Mouse (Mus musculus) liver, embryonic 13.5 days (tissue): Measurements from ENCODE around the gene Havcr2. TPM values are rescaled to one million over a fixed set of nuclear protein-coding genes. Genes with fewer than 3 reads are reported as not detected.

Experiments used
- ATAC-seq: fragments of 200-750 bp; cut with Nextera tagmentation; 2 replicates; pipeline ENCODE4 v1.8.0; 2017; ENCODE audit warnings: low read depth, mild to moderate bottlenecking, moderate number of reproducible peaks, moderate library complexity
- DNase-seq: peaks from one replicate; pipeline ENCODE4 v3.0.0; 2022
- H3K27ac ChIP-seq: fragments of 300-500 bp; sonication (generic); 2 replicates; pipeline ENCODE4 v1.5.1; 2015; ENCODE audit warnings: moderate library complexity, mild to moderate bottlenecking, inconsistent platforms
- H3K27me3 ChIP-seq: fragments of 300-500 bp; sonication (generic); 2 replicates; pipeline ENCODE4 v1.6.1; 2015; ENCODE audit warnings: mild to moderate bottlenecking, inconsistent platforms
- H3K36me3 ChIP-seq: fragments of 300-500 bp; sonication (generic); 2 replicates; pipeline ENCODE4 v1.6.1; 2015; ENCODE audit warnings: mild to moderate bottlenecking, inconsistent platforms
- H3K4me1 ChIP-seq: fragments of 300-500 bp; sonication (generic); replicated peaks from 2 replicates; pipeline ENCODE4 v1.6.1; 2015; ENCODE audit warnings: inconsistent platforms
- H3K4me2 ChIP-seq: fragments of 300-500 bp; sonication (generic); 2 replicates; pipeline ENCODE4 v1.6.1; 2015; ENCODE audit warnings: inconsistent platforms, mild to moderate bottlenecking, moderate library complexity
- H3K4me3 ChIP-seq: fragments of 300-500 bp; sonication (generic); replicated peaks from 2 replicates; pipeline ENCODE4 v1.5.1; 2015; ENCODE audit warnings: mild to moderate bottlenecking, inconsistent platforms
- H3K9ac ChIP-seq: fragments of 300-500 bp; sonication (generic); 2 replicates; pipeline ENCODE4 v1.6.1; 2015; ENCODE audit warnings: mild to moderate bottlenecking, inconsistent platforms
- H3K9me3 ChIP-seq: fragments of 300-500 bp; sonication (generic); replicated peaks from 2 replicates; pipeline ENCODE4 v1.6.1; 2016; ENCODE audit warnings: inconsistent platforms
- WGBS: fragments of 180-500 bp; shearing (Covaris S2); methylation state at CpG from one replicate; pipeline ENCODE4 v1.1.7; 2015; ENCODE audit not compliant: insufficient replicate concordance; 5-methylcytosine and 5-hydroxymethylcytosine counted together
- polyA plus RNA-seq: library from polyadenylated mRNA; unstranded; fragments of >200 nt; fragmentation: Nextera tagmentation; extraction: Ambion mirVana; gene quantifications from 2 replicates; pipeline ENCODE4 v1.2.1, GENCODE M21; 2015

The Havcr2 gene
- polyA plus RNA-seq, 1 experiment from 2014 or later, result 0.09 TPM

DNA sequence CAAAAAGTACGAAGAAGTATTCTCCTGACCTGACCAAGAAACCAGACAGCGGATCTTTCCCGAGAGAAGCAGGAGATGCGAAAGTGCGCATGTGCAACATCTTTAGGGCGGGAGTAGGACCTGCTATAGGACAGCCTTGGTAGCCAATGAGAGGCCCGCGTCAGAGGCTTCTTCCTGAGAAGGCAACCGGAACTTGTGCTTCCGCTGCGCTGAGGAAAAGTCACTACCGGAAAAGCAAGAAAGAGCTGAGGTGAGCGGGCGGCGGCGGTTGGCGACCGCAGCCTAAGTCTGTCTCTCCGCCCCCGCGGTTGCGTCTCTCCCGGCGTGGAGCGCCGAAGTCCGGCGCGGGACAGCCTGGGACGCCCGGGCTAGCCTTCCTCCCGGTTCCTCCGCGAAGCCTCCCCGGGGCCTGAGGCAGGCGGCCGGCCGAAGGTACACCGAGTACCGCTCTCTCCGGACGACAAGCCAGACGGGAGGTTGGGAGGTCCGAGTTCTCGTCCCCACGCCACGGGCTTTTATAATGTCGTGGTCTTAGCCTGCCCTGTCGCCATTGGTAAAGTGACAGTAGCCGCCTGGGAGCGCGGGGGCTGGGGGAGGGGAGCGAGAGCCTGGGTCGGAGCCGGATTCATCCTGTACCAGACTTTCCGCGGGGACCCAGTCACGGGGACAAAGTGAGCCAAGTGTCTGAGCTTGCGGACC lies 17.8 kb upstream of the Havcr2 start, which contains the start of gene Med7:
Gene Med7 (plus strand): TSS at position 166 of the 699 bp plus-strand sequence.
- Histone ChIP-seq H3K4me2 (peak within 1 kb of the TSS; percentile 74), H3K36me3 (peaks cover 22% of the 10 kb centered on the region), H3K9ac (peak within 1 kb of the TSS; percentile 97), H3K27me3 (no peaks in the 10 kb centered on the region), H3K4me3 (peak within 1 kb of the TSS; percentile 90), H3K9me3 (no peaks in the 10 kb centered on the region), H3K27ac (peak within 1 kb of the TSS; percentile 98), H3K4me1 (peaks cover 59% of the 10 kb centered on the region)
- peak; percentile 94 for ATAC-seq
- WGBS, result 0% methylated on average over 59 of the region's 59 CpGs
- peak; percentile 93 for DNase-seq

DNA sequence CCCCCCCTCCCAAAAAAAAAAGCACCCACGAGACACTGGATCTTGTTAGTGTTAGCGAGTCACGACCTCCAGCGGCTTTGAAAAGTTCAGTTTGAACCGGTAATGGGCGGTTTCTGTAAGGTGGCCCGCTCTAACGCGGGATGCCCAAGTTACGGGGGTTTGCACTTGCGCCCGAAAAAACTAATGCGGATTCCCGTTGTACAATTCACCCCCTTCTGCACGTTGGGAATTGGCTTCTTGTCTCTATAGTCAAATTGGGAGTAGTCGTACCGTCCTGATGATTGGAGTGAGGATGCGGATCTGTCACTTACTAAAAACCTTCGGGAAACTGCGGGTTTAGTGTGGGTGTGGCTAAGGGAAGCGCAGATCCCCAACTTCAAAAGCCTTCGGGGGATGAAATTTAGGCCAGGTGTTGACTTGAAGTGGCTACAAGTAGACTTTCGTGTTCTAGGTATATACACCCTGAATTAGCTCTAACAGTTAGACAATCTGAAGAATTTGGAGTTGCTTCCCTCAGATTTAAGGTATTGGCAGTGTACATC lies 17.2 kb upstream of the Havcr2 start:
- peak overlapping the region; percentile 74 for H3K4me2 ChIP-seq
- peak overlapping the region; percentile 98 for H3K27ac ChIP-seq
- no peaks in the 10 kb centered on the region for H3K27me3 ChIP-seq
- peaks cover 28% of the 10 kb centered on the region for H3K36me3 ChIP-seq
- peaks cover 65% of the 10 kb centered on the region for H3K4me1 ChIP-seq
- peak overlapping the region; percentile 97 for H3K9ac ChIP-seq
- WGBS, result 1% methylated on average over 23 of the region's 23 CpGs
- no peaks in the 10 kb centered on the region for H3K9me3 ChIP-seq
- peak overlapping the region; percentile 90 for H3K4me3 ChIP-seq
- peak; percentile 10 for ATAC-seq
- DNase-seq, result peak; percentile 56

DNA sequence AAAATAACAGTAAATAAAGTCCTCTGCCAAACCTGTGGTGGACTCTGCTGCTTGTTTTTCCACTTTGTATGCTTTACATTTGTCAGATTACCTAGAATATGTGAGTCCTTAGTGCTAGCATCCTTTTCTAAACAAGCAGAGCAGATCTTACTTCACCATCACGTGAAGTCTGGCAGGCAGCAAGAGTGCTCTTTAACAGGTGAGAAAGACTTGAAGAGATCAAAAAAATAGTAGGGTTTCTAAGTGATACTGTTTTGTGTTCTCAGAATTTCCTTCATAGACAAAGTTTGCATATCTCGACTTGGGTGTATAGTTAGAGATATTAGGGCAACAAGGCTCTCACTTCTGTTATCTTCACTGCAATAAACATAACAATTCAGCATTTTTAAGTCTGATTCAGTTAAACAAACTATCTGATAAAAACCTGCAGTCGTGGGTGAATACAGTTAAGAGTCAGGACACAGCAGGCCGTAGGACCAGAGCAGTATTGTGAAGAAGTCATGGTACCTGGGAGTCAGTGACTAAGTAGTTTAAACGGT lies 15.7 kb upstream of the Havcr2 start:
- peak overlapping the region; percentile 32 for H3K4me3 ChIP-seq

DNA sequence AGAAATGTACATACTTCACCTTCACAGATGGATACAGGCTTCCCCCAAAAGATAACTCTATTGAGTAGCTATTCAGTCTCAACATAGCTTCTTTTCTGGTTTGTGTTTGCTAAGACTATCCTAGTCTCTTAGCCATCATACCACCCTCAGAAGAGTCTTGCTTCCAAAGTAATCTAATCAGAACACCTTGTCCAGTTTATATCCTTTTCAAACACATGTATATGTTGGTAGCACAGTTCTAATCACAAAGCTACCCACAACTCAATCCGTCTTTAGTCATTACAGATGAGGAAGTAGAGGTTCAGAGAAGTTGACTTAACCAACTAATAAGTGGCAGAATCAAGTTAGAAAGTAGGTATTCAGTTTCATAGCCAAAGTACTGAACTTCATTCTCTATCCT lies 13.0 kb upstream of the Havcr2 start:
- no peak overlapping the region for H3K4me3 ChIP-seq
- H3K36me3 ChIP-seq, result peaks cover 38% of the 10 kb centered on the region
- no peaks in the 10 kb centered on the region for H3K27me3 ChIP-seq
- H3K27ac ChIP-seq, result peak overlapping the region; percentile 40
- H3K9ac ChIP-seq, result no peak overlapping the region
- 18% methylated on average over 1 of the region's 1 CpGs for WGBS
- H3K9me3 ChIP-seq, result no peaks in the 10 kb centered on the region
- ATAC-seq (peak; percentile 55), DNase-seq (no peak)
- H3K4me1 ChIP-seq, result peaks cover 57% of the 10 kb centered on the region
- H3K4me2 ChIP-seq, result peak overlapping the region; percentile 32; the same call in 1 of the 2 replicates

More for the DNA sequence above, 15.7 kb upstream of the Havcr2 start:
- peak overlapping the region; percentile 74 for H3K27ac ChIP-seq
- ATAC-seq (peak; percentile 17; the same call in 1 of the 2 replicates), DNase-seq (no peak)
- peaks cover 79% of the 10 kb centered on the region for H3K4me1 ChIP-seq
- H3K36me3 ChIP-seq, result peaks cover 38% of the 10 kb centered on the region
- H3K9me3 ChIP-seq, result no peaks in the 10 kb centered on the region
- peak overlapping the region; percentile 74 for H3K4me2 ChIP-seq
- peak overlapping the region; percentile 52 for H3K9ac ChIP-seq
- H3K27me3 ChIP-seq, result no peaks in the 10 kb centered on the region
- 28% methylated on average over 5 of the region's 5 CpGs for WGBS

GRCm38 (mm10) chr11:46443152-46443551 lies 11.6 kb upstream of the Havcr2 start:
- Histone ChIP-seq H3K27me3 (no peaks in the 10 kb centered on the region), H3K9ac (no peak overlapping the region), H3K9me3 (no peaks in the 10 kb centered on the region), H3K27ac (no peak overlapping the region), H3K4me2 (no peak overlapping the region), H3K4me1 (peaks cover 56% of the 10 kb centered on the region), H3K4me3 (no peak overlapping the region), H3K36me3 (peaks cover 38% of the 10 kb centered on the region)
- 79% methylated on average over 1 of the region's 1 CpGs for WGBS
- no peak for DNase-seq
- no peak for ATAC-seq

- Histone ChIP-seq H3K27ac (no peak overlapping the region), H3K36me3 (peaks cover 38% of the 10 kb centered on the region), H3K4me2 (no peak overlapping the region), H3K9me3 (no peaks in the 10 kb centered on the region), H3K4me3 (no peak overlapping the region), H3K4me1 (peaks cover 49% of the 10 kb centered on the region), H3K9ac (no peak overlapping the region), H3K27me3 (no peaks in the 10 kb centered on the region)
- DNase-seq, result no peak
- WGBS, result 69% methylated on average over 5 of the region's 5 CpGs
- no peak for ATAC-seq
These were observed 10.8 kb upstream of the Havcr2 start for GRCm38 (mm10) chr11:46443979-46444378.

DNA sequence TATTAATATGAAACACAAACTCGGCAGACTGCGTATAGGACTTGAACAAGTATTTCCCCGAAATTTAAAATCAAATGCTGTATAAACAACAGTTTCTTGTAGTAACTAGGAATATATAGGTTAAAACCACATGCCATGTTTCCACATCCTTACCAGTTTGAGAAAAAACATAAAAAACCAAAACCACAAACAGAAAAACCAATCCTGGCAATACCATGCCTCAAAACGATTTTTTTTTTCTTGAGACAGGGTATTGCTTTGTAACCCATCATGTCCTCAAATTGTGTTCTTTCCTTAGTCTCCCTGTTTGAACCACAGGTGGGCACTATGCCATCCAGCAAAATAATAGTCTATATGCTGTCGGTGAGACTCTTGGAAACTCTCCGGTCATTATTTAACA lies 8.6 kb upstream of the Havcr2 start:
- Histone ChIP-seq H3K4me2 (no peak overlapping the region), H3K27ac (no peak overlapping the region), H3K9ac (no peak overlapping the region), H3K27me3 (no peaks in the 10 kb centered on the region), H3K9me3 (no peaks in the 10 kb centered on the region), H3K36me3 (peaks cover 19% of the 10 kb centered on the region), H3K4me1 (peaks cover 28% of the 10 kb centered on the region), H3K4me3 (no peak overlapping the region)
- DNase-seq (no peak), ATAC-seq (no peak)
- WGBS, result 77% methylated on average over 6 of the region's 6 CpGs

GRCm38 (mm10) chr11:46447644-46448484 lies 6.9 kb upstream of the Havcr2 start:
- H3K4me1 ChIP-seq, result peaks cover 15% of the 10 kb centered on the region
- H3K27me3 ChIP-seq, result no peaks in the 10 kb centered on the region
- H3K4me3 ChIP-seq, result no peak overlapping the region
- no peak overlapping the region for H3K9ac ChIP-seq
- H3K9me3 ChIP-seq, result no peaks in the 10 kb centered on the region
- 29% methylated on average over 13 of the region's 13 CpGs for WGBS
- H3K36me3 ChIP-seq, result peaks cover 10% of the 10 kb centered on the region
- ATAC-seq (no peak), DNase-seq (no peak)
- no peak overlapping the region for H3K27ac ChIP-seq
- H3K4me2 ChIP-seq, result no peak overlapping the region

DNA sequence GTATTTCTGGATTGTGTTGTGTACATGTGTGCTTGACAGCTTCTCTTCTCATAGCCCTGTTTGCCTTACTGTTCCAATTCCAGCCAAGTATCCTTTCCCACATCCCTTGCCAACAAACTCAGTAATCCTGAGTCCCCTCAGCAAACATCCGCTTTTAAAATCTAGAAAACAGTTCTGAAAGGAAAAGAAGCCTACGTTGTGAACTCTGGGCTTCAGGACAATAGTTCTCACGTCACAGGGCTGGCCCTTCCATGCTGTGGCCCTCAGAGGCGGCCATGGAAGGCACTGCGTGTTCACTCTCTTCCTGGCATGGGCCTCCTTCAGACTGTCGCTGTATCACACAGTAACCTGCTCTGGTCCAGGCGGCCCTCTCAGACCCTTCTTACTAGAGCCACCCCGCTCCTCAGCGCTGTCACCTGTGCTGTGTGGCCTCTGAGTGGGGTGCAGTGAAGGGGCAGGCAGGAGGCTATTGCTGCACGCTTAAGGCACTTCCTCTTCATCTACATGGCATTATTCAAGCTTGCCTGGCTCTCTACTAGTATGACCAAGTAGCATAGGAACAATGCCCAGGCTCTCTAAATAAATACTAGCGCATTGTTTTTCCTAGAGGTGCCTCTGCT lies 5.2 kb upstream of the Havcr2 start:
- DNase-seq (no peak), ATAC-seq (no peak)
- H3K4me2 ChIP-seq, result no peak overlapping the region
- H3K27ac ChIP-seq, result no peak overlapping the region
- no peak overlapping the region for H3K4me3 ChIP-seq
- no peaks in the 10 kb centered on the region for H3K36me3 ChIP-seq
- H3K9me3 ChIP-seq, result no peaks in the 10 kb centered on the region
- H3K27me3 ChIP-seq, result no peaks in the 10 kb centered on the region
- no peak overlapping the region for H3K9ac ChIP-seq
- WGBS, result 72% methylated on average over 11 of the region's 11 CpGs
- H3K4me1 ChIP-seq, result peaks cover 12% of the 10 kb centered on the region

DNA sequence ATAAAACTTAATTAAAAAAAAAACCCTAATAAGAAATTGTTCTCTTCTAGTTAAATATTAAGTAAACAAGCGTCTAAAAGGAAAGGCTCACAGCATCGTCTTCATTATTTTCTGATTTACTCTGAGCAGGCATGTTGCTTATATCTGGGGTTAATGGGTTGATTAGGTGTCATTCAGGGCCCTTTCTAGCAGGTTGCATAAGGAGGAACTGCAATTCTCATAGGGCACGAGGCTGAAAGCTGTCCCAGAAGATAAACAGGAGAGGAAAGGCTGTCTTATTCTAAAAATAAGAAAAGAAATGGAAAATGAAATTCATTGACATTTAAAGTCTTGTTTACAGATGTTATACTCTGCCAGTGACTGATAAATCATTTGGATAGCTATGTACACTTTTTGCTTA lies 5.2 kb downstream of the Havcr2 start:
- ATAC-seq (no peak), DNase-seq (no peak)
- H3K9me3 ChIP-seq, result no peaks in the 10 kb centered on the region
- WGBS, result 49% methylated on average over 3 of the region's 3 CpGs
- H3K36me3 ChIP-seq, result no peaks in the 10 kb centered on the region
- H3K27ac ChIP-seq, result no peak overlapping the region
- H3K4me1 ChIP-seq, result peaks cover 6% of the 10 kb centered on the region
- no peak overlapping the region for H3K4me3 ChIP-seq
- H3K27me3 ChIP-seq, result no peaks in the 10 kb centered on the region
- no peak overlapping the region for H3K4me2 ChIP-seq
- no peak overlapping the region for H3K9ac ChIP-seq

DNA sequence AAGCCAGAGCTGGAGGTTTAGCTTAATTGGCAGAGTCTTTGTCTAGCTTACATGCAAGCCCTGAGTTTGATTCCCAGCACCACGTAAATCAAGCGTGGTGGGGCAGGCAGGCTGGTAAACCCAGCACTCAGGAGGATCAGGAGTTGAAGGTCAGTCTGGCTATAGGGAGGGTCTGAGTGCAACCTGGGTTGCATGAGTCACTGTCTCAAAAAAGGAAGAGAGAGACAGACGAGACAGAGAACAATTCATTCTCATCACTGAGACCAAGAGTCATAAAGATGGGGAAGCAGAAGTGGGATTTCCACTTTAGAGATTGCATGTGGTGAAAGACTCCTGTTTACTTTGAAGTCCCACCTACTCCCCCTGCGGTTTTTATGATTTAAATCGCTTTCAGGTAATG lies 6.6 kb downstream of the Havcr2 start:
- no peaks in the 10 kb centered on the region for H3K9me3 ChIP-seq
- no peaks in the 10 kb centered on the region for H3K36me3 ChIP-seq
- 50% methylated on average over 5 of the region's 5 CpGs for WGBS
- no peaks in the 10 kb centered on the region for H3K4me1 ChIP-seq
- H3K27me3 ChIP-seq, result no peaks in the 10 kb centered on the region
- no peak for DNase-seq
- no peak overlapping the region for H3K4me2 ChIP-seq
- H3K27ac ChIP-seq, result no peak overlapping the region
- no peak for ATAC-seq
- H3K9ac ChIP-seq, result no peak overlapping the region
- H3K4me3 ChIP-seq, result no peak overlapping the region
